Mouse (Mus musculus) thymus, adult 2 months (tissue): ENCODE data around the gene Elovl1.

Experiments
- CTCF ChIP-seq: fragments of 200-500 bp; IDR thresholded peaks from 2 replicates; pipeline ENCODE4 v1.5.1; 2012; ENCODE audit warnings: mild to moderate bottlenecking, control low read depth, low read length, moderate library complexity, borderline replicate concordance; ENCODE audit not compliant: control insufficient read depth, poor library complexity, insufficient read depth; ENCODE audit errors: extremely low read depth
- POLR2A ChIP-seq: fragments of 200-500 bp; IDR thresholded peaks from 2 replicates; pipeline ENCODE4 v1.6.1; 2012; ENCODE audit warnings: mild to moderate bottlenecking, low read length, control low read depth, moderate library complexity; ENCODE audit not compliant: control insufficient read depth, poor library complexity, insufficient read depth; ENCODE audit errors: extremely low read depth

DNA sequence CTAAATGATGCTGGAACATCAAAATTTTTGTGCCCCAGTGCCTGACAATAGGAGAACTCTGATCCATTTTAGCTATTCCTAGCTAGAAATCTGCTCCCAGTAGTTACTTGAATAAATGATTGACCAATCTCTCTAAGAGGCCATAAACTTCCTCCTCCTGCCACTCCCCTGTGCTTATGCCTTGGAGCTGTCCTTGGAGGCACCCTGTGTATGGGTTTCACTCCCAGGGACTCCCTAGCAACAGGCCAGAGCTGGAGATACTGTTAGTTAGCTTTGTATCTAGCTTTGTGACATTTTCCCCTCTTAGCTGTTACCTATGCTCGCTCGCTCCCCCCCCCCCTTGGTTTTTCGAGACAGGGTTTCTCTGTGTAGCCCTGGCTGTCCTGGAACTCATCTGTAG is 6.5 kb upstream of the Elovl1 start:
- no peak for TF ChIP-seq CTCF
- TF ChIP-seq POLR2A, result no peak
